Mouse (Mus musculus) forebrain, embryonic 16.5 days (tissue): ENCODE data around the gene Lhfpl4. TPM values are rescaled to one million over a fixed set of nuclear protein-coding genes. Genes with fewer than 3 reads are reported as not detected.

Experiments used
- ATAC-seq: fragments of 200-750 bp; cut with Nextera tagmentation; 2 replicates; pipeline ENCODE4 v1.8.0; 2017; ENCODE audit warnings: mild to moderate bottlenecking, moderate library complexity
- H3K27ac ChIP-seq: fragments of 300-500 bp; sonication (generic); 2 replicates; pipeline ENCODE4 v1.5.1; 2014; ENCODE audit warnings: low read length, control low read depth
- H3K27me3 ChIP-seq: fragments of 300-500 bp; sonication (generic); replicated peaks from 2 replicates; pipeline ENCODE4 v1.6.1; 2014; ENCODE audit warnings: low read length; ENCODE audit not compliant: control insufficient read depth, insufficient read depth
- H3K36me3 ChIP-seq: fragments of 300-500 bp; sonication (generic); 2 replicates; pipeline ENCODE4 v1.6.1; 2014; ENCODE audit not compliant: control insufficient read depth, insufficient read depth
- H3K4me1 ChIP-seq: fragments of 300-500 bp; sonication (generic); replicated peaks from 2 replicates; pipeline ENCODE4 v1.6.1; 2014; ENCODE audit warnings: low read length; ENCODE audit not compliant: control insufficient read depth, insufficient read depth
- H3K4me2 ChIP-seq: fragments of 300-500 bp; sonication (generic); 2 replicates; pipeline ENCODE4 v1.6.1; 2014; ENCODE audit warnings: mild to moderate bottlenecking, low read length, control low read depth
- H3K4me3 ChIP-seq: fragments of 300-500 bp; sonication (generic); replicated peaks from 2 replicates; pipeline ENCODE4 v1.5.1; 2014; ENCODE audit warnings: mild to moderate bottlenecking, low read length, control low read depth
- H3K9ac ChIP-seq: fragments of 300-500 bp; sonication (generic); replicated peaks from 2 replicates; pipeline ENCODE4 v1.6.1; 2014; ENCODE audit warnings: low read depth, low read length, control low read depth
- H3K9me3 ChIP-seq: fragments of 300-500 bp; sonication (generic); 2 replicates; pipeline ENCODE4 v1.6.1; 2016; ENCODE audit warnings: low read length; ENCODE audit not compliant: control insufficient read depth
- WGBS: fragments of 180-500 bp; shearing (Covaris S2); extraction: QIAGEN DNeasy Blood & Tissue Kit; methylation state at CpG from one replicate; pipeline ENCODE4 v1.1.7; 2014; 5-methylcytosine and 5-hydroxymethylcytosine counted together
- polyA plus RNA-seq: library from polyadenylated mRNA; unstranded; fragments of >200 nt; fragmentation: Nextera tagmentation; extraction: Ambion mirVana; gene quantifications from 2 replicates; pipeline ENCODE4 v1.2.1, GENCODE M21; 2015

Gene Lhfpl4
- polyA plus RNA-seq, 1 experiment from 2014 or later = 49.4 TPM

DNA sequence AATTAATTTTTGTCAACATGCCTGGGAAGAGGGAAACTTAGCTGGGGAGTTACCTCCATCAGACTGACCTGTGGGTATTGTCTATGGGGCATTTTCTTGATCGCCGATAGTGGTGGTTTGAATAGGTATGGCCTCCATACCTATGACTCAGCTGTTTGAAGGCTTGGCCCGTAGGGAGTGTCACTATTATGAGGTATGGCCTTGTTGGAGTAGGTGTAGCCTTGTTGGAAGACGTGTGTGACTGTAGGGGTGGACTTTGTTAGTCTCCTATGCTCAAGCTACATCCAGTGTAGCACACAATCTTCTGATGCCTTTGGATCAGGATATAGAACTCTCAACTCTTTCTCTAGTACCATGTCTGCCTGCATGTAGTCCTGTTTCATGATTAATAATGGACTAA is 39.1 kb downstream of the Lhfpl4 start:
- no peak overlapping the region for H3K4me2 ChIP-seq
- 95% methylated on average over 4 of the region's 4 CpGs for WGBS
- no peaks in the 10 kb centered on the region for H3K9me3 ChIP-seq
- H3K9ac ChIP-seq = no peak overlapping the region
- H3K36me3 ChIP-seq = peaks cover 21% of the 10 kb centered on the region
- no peak for ATAC-seq
- no peaks in the 10 kb centered on the region for H3K4me1 ChIP-seq
- H3K4me3 ChIP-seq = no peak overlapping the region
- H3K27ac ChIP-seq = no peak overlapping the region
- no peaks in the 10 kb centered on the region for H3K27me3 ChIP-seq

DNA sequence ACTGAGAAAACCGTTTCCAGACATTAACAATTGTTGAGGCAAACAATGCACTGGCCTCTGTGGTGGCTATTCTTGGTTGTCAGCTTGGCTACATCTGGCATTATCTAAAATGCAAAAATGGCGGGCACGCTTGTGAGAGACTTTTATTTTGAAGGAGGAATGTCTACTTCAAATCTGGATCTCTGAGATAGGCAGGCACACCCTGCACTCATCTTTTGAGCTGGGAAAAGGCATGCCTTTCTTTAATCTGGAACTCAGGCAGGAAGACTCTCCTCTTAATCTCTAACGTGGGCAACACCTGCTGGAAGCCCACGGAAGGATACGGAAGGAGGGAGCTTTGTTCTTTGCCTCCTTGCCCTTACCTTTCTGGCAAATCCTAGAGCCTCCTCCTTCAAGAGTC is 40.3 kb downstream of the Lhfpl4 start:
- Histone ChIP-seq H3K4me1 (no peaks in the 10 kb centered on the region), H3K27ac (no peak overlapping the region), H3K4me3 (no peak overlapping the region), H3K9me3 (no peaks in the 10 kb centered on the region), H3K36me3 (peaks cover 24% of the 10 kb centered on the region), H3K27me3 (no peaks in the 10 kb centered on the region), H3K9ac (no peak overlapping the region), H3K4me2 (no peak overlapping the region)
- WGBS = 86% methylated on average over 6 of the region's 6 CpGs
- no peak for ATAC-seq

DNA sequence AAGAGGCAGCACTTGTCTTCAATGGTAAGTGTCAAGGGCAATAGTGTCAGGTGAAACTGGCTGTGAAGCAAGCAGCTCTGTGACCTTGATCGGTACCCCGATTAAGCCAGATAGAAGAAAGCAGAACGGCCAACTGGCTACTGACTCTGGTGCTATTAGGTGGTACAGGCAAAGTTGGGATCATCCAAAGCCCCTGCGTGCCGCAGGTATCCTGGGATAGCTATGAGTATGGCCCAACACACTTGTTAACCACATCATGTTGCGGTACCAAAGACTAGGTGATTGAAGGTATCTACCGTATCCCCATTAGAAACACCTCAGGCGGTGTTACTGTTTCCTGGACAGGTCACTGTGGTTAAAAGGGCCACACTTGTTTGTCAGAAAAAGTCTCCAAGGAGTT is 41.1 kb downstream of the Lhfpl4 start:
- ATAC-seq = no peak
- H3K9me3 ChIP-seq = no peaks in the 10 kb centered on the region
- WGBS = 97% methylated on average over 8 of the region's 8 CpGs
- H3K9ac ChIP-seq = no peak overlapping the region
- no peak overlapping the region for H3K4me3 ChIP-seq
- peaks cover 30% of the 10 kb centered on the region for H3K36me3 ChIP-seq
- no peak overlapping the region for H3K27ac ChIP-seq
- no peak overlapping the region for H3K4me2 ChIP-seq
- no peaks in the 10 kb centered on the region for H3K27me3 ChIP-seq
- H3K4me1 ChIP-seq = no peaks in the 10 kb centered on the region

DNA sequence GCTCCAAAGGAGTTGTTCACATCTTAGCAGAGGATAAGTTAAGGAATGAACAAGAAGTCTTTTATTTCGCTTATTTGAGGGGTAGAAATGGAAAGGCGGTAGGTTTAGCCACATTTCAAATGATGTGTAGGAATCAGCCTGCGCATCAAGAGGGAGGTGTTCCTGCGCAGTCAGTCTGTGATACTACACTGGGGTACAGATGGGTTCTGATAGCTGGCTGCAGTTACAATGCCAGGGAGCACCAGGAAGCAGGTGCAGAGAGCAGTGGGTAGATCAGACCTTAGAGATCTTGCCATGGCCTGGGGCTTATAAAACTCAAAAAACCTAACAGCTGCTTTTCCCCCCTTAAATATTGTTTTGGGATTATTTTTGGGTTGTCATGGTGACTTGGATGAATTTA is 49.9 kb downstream of the Lhfpl4 start:
- Histone ChIP-seq H3K27me3 (no peaks in the 10 kb centered on the region), H3K9me3 (no peaks in the 10 kb centered on the region), H3K36me3 (peaks cover 41% of the 10 kb centered on the region), H3K27ac (no peak overlapping the region), H3K4me3 (no peak overlapping the region), H3K9ac (no peak overlapping the region), H3K4me1 (no peaks in the 10 kb centered on the region), H3K4me2 (no peak overlapping the region)
- no peak for ATAC-seq
- 97% methylated on average over 4 of the region's 4 CpGs for WGBS

DNA sequence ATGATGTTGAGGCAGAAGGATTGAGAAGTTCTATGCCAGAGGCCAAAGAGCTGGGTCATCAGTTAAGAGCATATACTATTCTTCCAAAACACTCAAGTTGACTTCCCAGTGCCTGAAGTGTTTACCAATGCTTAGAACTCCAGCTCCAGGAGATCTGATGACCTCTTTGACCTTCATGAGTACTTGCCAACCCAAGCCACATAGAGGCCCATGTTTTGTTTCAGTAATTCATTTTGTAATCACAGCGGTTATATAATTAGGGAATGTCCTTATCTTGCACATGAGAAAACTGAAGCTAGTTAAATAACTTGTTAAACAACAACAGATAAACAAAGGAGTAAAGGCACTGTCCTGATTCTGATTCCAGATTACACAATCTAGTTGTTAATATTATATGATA is 50.4 kb downstream of the Lhfpl4 start:
- Histone ChIP-seq H3K4me3 (no peak overlapping the region), H3K4me2 (no peak overlapping the region), H3K36me3 (peaks cover 41% of the 10 kb centered on the region), H3K27me3 (no peaks in the 10 kb centered on the region), H3K9ac (no peak overlapping the region), H3K4me1 (no peaks in the 10 kb centered on the region), H3K9me3 (no peaks in the 10 kb centered on the region), H3K27ac (no peak overlapping the region)
- 94% methylated on average over 1 of the region's 1 CpGs for WGBS
- no peak for ATAC-seq

DNA sequence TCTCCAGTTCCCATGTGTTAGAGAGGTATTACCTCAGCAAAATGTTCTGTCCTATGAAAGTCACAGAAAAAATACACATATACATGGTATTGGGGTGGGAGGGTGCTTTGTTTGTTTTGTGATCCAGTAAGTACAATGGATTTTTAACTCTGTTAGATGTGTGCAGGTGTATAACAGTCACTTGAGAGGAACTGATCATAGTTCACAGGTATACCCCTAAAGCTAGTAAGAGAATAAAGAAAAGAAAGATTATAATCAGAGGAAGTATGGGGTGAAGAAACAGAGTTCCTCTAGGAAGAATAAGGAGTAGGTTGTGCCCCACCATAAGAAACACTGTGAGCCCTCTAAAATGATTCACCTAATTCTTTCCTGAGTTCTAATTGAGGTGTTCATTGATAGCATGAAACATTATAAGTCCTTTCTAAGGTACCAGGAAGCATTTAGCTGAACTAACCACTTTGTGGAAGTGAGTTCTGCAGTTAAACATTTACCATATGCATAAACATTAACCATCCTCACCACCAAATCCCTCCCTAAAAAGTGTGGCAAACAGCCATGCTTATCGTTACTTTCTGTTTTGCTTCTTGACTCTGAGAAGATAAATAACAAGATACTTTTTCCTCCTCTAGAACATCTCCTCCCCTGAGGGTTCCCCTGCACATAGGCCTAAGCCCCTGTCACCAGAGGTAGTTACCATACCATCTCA is 53.6 kb downstream of the Lhfpl4 start:
- Histone ChIP-seq H3K4me1 (no peaks in the 10 kb centered on the region), H3K36me3 (peaks cover 32% of the 10 kb centered on the region), H3K27ac (no peak overlapping the region), H3K9me3 (no peaks in the 10 kb centered on the region), H3K4me2 (no peak overlapping the region), H3K4me3 (no peak overlapping the region), H3K27me3 (no peaks in the 10 kb centered on the region), H3K9ac (no peak overlapping the region)
- no peak for ATAC-seq
- 97% methylated on average over 1 of the region's 1 CpGs for WGBS

DNA sequence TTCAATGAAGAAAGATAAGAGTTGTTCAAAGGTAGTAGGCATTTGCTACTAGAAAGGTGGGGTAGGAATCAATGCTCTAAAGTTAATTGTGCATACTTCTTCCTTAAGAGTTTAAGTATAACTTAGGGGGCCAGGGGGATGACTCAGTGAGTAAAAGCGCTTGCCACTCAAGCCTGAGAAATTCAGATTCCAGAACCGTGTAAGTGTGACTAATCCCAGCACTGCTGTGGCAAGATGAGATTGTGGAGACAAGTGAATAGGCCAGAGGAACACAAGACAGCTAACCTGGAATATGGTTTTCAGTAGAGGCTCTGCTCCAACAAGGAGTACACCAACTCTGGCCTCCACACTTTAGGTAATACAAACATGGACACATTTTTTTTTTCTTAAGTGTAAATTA is 61.8 kb downstream of the Lhfpl4 start:
- 85% methylated on average over 2 of the region's 2 CpGs for WGBS
- peaks cover 16% of the 10 kb centered on the region for H3K36me3 ChIP-seq

DNA sequence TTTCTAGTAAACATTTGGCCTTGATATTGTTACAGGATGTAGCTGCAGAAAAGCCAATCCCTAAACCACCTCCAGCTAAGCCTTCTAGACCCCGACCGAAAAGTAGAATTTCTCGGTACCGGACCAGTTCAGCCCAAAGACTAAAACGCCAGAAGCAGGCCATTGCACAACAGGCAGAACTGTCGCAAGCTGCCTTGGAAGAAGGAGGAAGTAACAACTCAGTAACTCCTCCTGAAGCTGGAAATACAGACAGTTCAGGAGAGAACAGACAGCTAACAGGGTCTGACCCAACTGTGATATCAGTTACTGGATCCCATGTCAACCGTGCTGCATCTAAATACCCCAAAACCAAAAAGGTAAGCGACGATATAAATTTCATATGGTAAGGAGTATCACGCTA is 74.4 kb downstream of the Lhfpl4 start:
- ATAC-seq = no peak
- Histone ChIP-seq H3K4me1 (no peaks in the 10 kb centered on the region), H3K4me2 (no peak overlapping the region), H3K9me3 (no peaks in the 10 kb centered on the region), H3K27me3 (no peaks in the 10 kb centered on the region), H3K4me3 (no peak overlapping the region), H3K36me3 (peaks cover 50% of the 10 kb centered on the region), H3K9ac (no peak overlapping the region), H3K27ac (no peak overlapping the region)
- 97% methylated on average over 10 of the region's 10 CpGs for WGBS

More for the DNA sequence above, 61.8 kb downstream of the Lhfpl4 start:
- no peak overlapping the region for H3K4me3 ChIP-seq
- H3K4me1 ChIP-seq = no peaks in the 10 kb centered on the region
- H3K9ac ChIP-seq = no peak overlapping the region
- H3K27ac ChIP-seq = no peak overlapping the region
- H3K27me3 ChIP-seq = no peaks in the 10 kb centered on the region
- no peak for ATAC-seq
- no peaks in the 10 kb centered on the region for H3K9me3 ChIP-seq
- H3K4me2 ChIP-seq = no peak overlapping the region
